In genomic region chr19:36874651-36875050, GRCm38 (mm10) we compare ENCODE assay signal across 12 mouse cellular contexts.
"Had no signal": no experiment of that assay in that cellular context is flagged by ENCODE, and none has a peak within 500 bp of the region (broad histone marks: within the 10 kb centered on the region; RNA-seq: fewer than 3 reads in every experiment).

No protein-coding gene starts in this region.

- DNase-seq: retina, postnatal 1 day; right cerebral cortex, adult 18-20 months; right cerebral cortex, postnatal 14 days; right cerebral cortex, postnatal 25 days; right cerebral cortex, postnatal 4 days; spleen, adult 18-20 months; thymus, adult 18-20 months; thymus, adult 2 months; thymus, postnatal 14 days; thymus, postnatal 25 days; thymus, postnatal 36 days; thymus, postnatal 4 days had no signal
